Mouse (Mus musculus): ENCODE measurements around the gene Skint9.
"Not testable (repeated sequence)": the region's sequence is repeated elsewhere in the genome, so short reads cannot be mapped to it uniquely, and the experiment has no call there.

DNA sequence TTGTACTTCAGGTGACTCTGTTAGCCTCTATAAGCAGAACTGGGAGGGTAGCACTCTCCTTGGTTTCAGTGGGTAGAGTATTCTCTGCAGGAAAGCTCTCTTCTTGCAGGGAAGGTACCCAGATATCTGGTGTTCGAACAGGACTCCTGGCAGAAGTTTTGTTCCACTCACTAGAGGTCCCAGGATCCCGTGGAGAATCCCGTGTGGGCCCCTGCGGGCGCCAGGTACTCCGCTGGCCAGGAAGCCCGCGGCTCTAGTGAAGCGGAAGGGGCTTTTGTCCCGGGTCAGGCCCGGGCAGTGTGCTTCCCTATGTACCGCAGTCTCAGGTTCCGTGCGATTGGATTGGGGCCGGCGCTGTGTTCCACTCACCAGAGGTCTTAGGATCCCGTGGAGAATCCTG lies 84.7 kb downstream of the Skint9 start:
- TF ChIP-seq POLR2A (IDR thresholded peaks at IDR 0.05; ENCODE audit: control insufficient read depth, low read depth, low read length); CTCF (IDR thresholded peaks at IDR 0.05; ENCODE audit: control insufficient read depth, insufficient read depth, insufficient replicate concordance, low read depth, low read length): not testable (repeated sequence)
